Mouse (Mus musculus) mature B cell (primary cell): Measurements from ENCODE around the gene Thbs2.

Source experiments
- in situ Hi-C: fragments of 300-500 bp; cut with MboI; formaldehyde crosslinking; loops from 2 replicates; pipeline ENCODE4 v1.14.3; 2019

The Thbs2 gene

GRCm38 (mm10) chr17:14693994-14694374 lies at the start of gene Thbs2:
TSS of gene Thbs2 (minus strand) at chr17:14694235.
- in situ Hi-C loops = no loop called here

- in situ Hi-C loops = no loop called here
Observed at GRCm38 (mm10) chr17:14735493-14736004, 41.5 kb upstream of the Thbs2 start.

DNA sequence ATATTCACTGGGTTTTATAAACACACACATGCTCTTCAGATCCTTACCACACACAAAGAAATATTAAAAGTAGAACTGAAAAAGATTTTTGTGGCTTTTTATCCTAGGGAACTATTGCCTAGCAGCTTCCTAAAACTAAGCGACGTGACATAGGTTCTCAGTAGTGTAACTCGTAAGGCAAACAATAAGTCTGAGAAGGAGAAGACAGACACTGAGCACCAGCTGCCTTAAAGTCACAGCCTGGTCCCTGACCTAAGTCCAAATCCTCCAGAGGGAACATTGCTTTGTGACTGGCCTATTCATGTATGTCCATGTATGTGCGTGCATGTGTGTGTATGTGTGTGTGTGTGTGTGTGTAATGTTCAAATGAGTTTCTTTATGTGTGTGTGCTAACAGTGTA lies 40.3 kb upstream of the Thbs2 start:
- in situ Hi-C loops = no loop called here

- in situ Hi-C loops = no loop called here
Observed at GRCm38 (mm10) chr17:14733941-14734340, 39.9 kb upstream of the Thbs2 start.

GRCm38 (mm10) chr17:14733027-14733426 lies 39.0 kb upstream of the Thbs2 start:
- in situ Hi-C loops = no loop called here

GRCm38 (mm10) chr17:14730629-14731028 lies 36.6 kb upstream of the Thbs2 start:
- in situ Hi-C loops = no loop called here

DNA sequence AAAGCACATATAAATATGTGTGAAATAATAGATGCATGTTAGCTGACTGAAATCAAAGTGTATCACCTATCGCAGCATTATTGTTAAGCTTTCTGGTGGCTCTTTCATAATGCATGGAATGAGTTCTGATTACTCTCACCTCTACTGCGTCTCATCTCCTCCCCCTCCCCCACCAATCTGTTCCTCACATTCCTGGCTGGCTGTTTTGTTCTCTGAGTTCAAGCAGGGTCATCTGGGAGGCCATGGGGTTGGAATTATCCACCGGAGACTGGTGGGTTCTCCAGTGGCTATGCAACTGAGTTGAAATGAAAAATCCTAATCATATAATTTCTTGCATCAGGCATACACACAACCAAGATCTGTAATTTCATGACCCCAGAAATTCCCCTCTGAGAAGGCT lies 33.4 kb upstream of the Thbs2 start:
- in situ Hi-C loops = no loop called here

- in situ Hi-C loops = no loop called here
Observed at GRCm38 (mm10) chr17:14724786-14725185, 30.8 kb upstream of the Thbs2 start.

- in situ Hi-C loops = no loop called here
Observed at GRCm38 (mm10) chr17:14721325-14721724, 27.3 kb upstream of the Thbs2 start.

DNA sequence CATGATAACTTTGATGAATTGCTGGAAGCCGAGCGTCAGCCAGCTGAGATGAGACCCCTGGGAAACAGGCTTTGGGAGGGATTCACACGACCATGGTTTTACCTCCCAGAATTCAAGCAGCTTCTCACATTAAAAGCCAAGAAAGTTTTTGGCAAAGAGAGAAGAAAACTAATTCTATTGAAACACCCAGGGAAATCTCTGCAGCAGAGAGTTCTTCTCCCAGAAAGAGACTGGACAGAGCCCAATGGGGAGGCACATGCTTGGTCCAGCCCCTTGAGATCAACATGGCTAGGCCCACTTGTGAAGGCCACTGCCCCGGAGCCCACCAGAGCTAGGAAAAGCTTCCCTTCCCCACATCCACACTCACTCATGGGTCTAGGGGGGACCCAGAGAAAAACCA lies 26.9 kb upstream of the Thbs2 start:
- in situ Hi-C loops = no loop called here

GRCm38 (mm10) chr17:14720227-14720626 lies 26.2 kb upstream of the Thbs2 start:
- in situ Hi-C loops = no loop called here

DNA sequence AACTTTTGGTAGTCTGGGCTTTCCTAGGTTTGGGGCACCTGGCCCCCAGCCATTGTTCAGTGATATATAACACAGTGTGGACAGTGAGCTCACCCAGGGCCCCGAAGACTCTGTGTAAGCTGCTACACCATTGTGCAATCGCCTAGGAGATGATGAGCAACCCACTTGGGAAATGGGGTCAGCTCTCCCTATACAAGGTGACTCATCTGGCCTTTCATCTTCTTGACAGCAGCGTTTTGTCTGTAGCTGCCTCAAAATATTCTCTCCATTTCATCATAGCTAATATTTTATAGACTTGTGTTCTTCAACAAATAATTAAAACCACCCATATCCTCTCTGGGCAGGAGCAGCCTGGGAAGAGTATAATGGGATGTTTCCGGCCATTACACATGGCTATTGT lies 24.8 kb upstream of the Thbs2 start:
- in situ Hi-C loops = no loop called here

DNA sequence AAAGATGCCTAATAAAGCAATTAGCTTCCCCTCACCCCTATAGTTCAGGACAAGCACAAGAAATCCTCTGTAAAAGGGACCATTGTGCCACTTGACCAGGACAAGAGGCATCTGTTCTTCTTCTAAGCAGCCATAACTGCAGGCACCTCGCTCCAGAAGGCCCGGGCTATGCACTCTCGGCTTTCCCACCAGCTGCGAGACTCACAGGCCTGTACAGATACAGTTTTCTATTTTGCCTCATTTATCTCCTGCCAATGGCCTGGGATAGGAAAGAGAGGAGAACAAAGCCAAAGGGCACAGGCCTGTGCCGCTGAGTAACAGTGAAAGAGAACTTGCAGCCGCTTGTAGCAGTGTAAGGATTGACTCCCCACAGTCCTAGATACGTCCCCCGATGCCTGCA lies 20.7 kb upstream of the Thbs2 start:
- in situ Hi-C loops = no loop called here

GRCm38 (mm10) chr17:14714374-14714773 lies 20.3 kb upstream of the Thbs2 start:
- in situ Hi-C loops = no loop called here

DNA sequence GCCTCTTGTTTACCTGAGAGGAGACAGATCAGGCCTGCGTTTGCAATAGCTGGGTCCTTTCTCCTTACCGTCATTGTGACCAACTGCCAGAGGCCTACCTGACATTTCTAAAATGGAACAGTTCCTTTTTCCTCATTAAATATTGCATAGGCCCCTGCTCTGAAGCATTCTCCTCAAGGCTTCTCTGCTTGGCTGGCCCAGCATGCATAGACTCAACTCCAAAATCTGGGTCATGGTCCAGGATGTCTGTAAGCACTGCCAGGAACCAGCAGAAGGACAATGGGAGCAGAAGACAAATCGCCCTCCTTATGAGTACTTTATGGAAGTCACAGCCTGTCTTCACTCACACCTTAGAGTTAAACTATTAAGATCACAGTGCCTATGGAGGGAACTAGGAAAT lies 17.7 kb upstream of the Thbs2 start:
- in situ Hi-C loops = no loop called here

GRCm38 (mm10) chr17:14711032-14711431 lies 17.0 kb upstream of the Thbs2 start:
- in situ Hi-C loops = no loop called here

- in situ Hi-C loops = no loop called here
Observed at GRCm38 (mm10) chr17:14706066-14706465, 12.0 kb upstream of the Thbs2 start.

- in situ Hi-C loops = no loop called here
Observed at GRCm38 (mm10) chr17:14705466-14705865, 11.4 kb upstream of the Thbs2 start.

- in situ Hi-C loops = no loop called here
Observed at GRCm38 (mm10) chr17:14703771-14704170, 9.7 kb upstream of the Thbs2 start.

DNA sequence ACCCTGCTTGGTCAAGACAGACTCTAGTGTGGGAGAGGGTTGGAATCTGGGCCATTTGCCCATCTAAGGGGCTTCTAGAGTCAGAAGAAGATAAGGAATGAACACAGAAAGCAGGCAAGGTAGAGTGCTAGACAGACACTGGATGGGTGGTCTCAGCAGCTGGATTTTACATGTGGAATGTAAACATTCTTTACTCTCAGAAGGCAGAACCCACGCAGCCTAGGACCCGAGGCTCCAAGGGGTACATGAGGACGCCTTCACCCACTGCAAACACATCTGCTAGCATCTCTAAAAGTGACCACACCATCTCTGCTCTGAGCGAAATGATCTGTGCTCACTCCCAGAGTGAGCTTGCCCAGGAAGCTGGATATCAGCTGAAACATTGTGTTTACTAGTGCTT lies 9.2 kb upstream of the Thbs2 start:
- in situ Hi-C loops = no loop called here

GRCm38 (mm10) chr17:14702701-14703100 lies 8.7 kb upstream of the Thbs2 start:
- in situ Hi-C loops = no loop called here

DNA sequence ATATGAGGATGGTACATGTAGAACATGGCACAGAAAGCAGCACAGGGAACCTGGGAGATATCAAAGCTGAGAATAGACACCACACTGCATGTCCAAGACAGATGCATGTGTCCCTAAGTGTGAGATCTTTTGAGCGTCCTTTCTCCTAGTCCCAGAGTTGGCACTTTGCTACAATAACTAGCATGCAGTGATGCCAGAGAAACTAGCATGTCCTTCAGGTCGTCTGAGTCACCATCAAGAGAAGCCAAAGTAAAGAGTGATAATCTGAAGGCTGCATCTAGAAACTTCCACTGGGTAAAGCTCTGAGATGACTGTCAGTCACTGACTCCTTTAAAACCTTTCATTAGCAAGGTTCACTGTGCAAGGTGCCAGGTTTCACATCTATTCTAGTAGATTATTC lies 7.9 kb upstream of the Thbs2 start:
- in situ Hi-C loops = no loop called here

GRCm38 (mm10) chr17:14700204-14700603 lies 6.2 kb upstream of the Thbs2 start:
- in situ Hi-C loops = no loop called here

- in situ Hi-C loops = no loop called here
Observed at GRCm38 (mm10) chr17:14698188-14698587, 4.2 kb upstream of the Thbs2 start.

DNA sequence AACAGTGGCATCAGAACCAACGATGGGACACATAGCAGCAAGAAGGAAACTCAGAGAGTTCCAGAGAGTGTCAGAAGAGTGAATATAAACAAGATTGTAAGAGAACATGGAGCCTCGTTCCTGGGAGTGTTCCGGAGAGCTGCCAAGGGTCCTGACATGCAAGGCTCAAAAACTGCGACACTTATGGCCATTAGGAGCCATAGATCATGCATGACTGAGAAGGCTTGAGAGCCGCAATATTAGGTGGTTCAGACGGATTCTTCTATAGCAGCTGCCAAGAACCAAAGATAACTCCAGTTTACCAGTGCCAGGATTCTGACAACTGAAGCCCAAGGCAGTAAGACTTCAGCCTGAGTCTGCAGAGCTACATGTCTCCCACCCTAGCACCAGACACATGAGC lies 3.1 kb upstream of the Thbs2 start:
- in situ Hi-C loops = no loop called here
